Mouse (Mus musculus): ENCODE measurements around the gene Tmem184b. TPM values are rescaled to one million over a fixed set of nuclear protein-coding genes. Genes with fewer than 3 reads are reported as not detected.

Gene Tmem184b
- total and polyA plus RNA-seq, 2 experiments from 2014 or later = 30.1 to 75.7 TPM

- H3K36me3 ChIP-seq (ENCODE audit: insufficient read depth, low read length) = 0 out of 2 replicates have a peak, but pooled peaks cover 2% of the 10 kb centered on the region
- H3K4me2 ChIP-seq (ENCODE audit: low read depth, low read length, poor library complexity, severe bottlenecking) = no peak overlapping the region
- no peak overlapping the region for H3K27ac ChIP-seq (ENCODE audit: low read depth, low read length)
- DNase-seq (ENCODE audit: low spot score) (no peak), ATAC-seq (ENCODE audit: low FRiP score) (no peak)
- H3K4me3 ChIP-seq (ENCODE audit: low read depth, low read length) = no peak overlapping the region
- no peaks in the 10 kb centered on the region for H3K27me3 ChIP-seq (ENCODE audit: insufficient read depth, low read length)
- no peak overlapping the region for H3K9ac ChIP-seq (replicated peaks; ENCODE audit: low read length, poor library complexity, severe bottlenecking)
- no peaks in the 10 kb centered on the region for H3K9me3 ChIP-seq (ENCODE audit: low read length)
- WGBS = 80% methylated on average over 6 of the region's 6 CpGs
- no peak for TF ChIP-seq CTCF (IDR thresholded peaks at IDR 0.05)
- H3K4me1 ChIP-seq (ENCODE audit: insufficient read depth, low read length) = no peaks in the 10 kb centered on the region
Measured at GRCm38 (mm10) chr15:79393101-79393500, 10.3 kb downstream of the Tmem184b start.

GRCm38 (mm10) chr15:79392527-79392926, 10.8 kb downstream of the Tmem184b start:
- Histone ChIP-seq H3K4me2 (ENCODE audit: low read depth, low read length, poor library complexity, severe bottlenecking) (no peak overlapping the region), H3K4me1 (ENCODE audit: insufficient read depth, low read length) (no peaks in the 10 kb centered on the region), H3K27me3 (ENCODE audit: insufficient read depth, low read length) (no peaks in the 10 kb centered on the region), H3K4me3 (ENCODE audit: low read depth, low read length) (no peak overlapping the region), H3K36me3 (ENCODE audit: insufficient read depth, low read length) (0 out of 2 replicates have a peak, but pooled peaks cover 2% of the 10 kb centered on the region), H3K9ac (replicated peaks; ENCODE audit: low read length, poor library complexity, severe bottlenecking) (no peak overlapping the region), H3K27ac (ENCODE audit: low read depth, low read length) (no peak overlapping the region), H3K9me3 (ENCODE audit: low read length) (no peaks in the 10 kb centered on the region)
- TF ChIP-seq CTCF (IDR thresholded peaks at IDR 0.05) = no peak
- DNase-seq (ENCODE audit: low spot score) (no peak), ATAC-seq (ENCODE audit: low FRiP score) (no peak)
- WGBS = 90% methylated on average over 5 of the region's 5 CpGs

- WGBS = 53% methylated on average over 7 of the region's 7 CpGs
- Histone ChIP-seq H3K4me1 (ENCODE audit: insufficient read depth, low read length) (no peaks in the 10 kb centered on the region), H3K27me3 (ENCODE audit: insufficient read depth, low read length) (no peaks in the 10 kb centered on the region), H3K36me3 (ENCODE audit: insufficient read depth, low read length) (0 out of 2 replicates have a peak, but pooled peaks cover 2% of the 10 kb centered on the region), H3K4me3 (ENCODE audit: low read depth, low read length) (no peak overlapping the region), H3K27ac (ENCODE audit: low read depth, low read length) (no peak overlapping the region), H3K9ac (replicated peaks; ENCODE audit: low read length, poor library complexity, severe bottlenecking) (no peak overlapping the region), H3K4me2 (ENCODE audit: low read depth, low read length, poor library complexity, severe bottlenecking) (no peak overlapping the region), H3K9me3 (ENCODE audit: low read length) (no peaks in the 10 kb centered on the region)
- ATAC-seq (ENCODE audit: low FRiP score) = 0 out of 2 replicates have a peak, but pooled peaks have one; percentile 11
- TF ChIP-seq CTCF (IDR thresholded peaks at IDR 0.05) = no peak
- peak; percentile 60 for DNase-seq (ENCODE audit: low spot score)
Measured at GRCm38 (mm10) chr15:79391447-79392093, 11.8 kb downstream of the Tmem184b start.

DNA sequence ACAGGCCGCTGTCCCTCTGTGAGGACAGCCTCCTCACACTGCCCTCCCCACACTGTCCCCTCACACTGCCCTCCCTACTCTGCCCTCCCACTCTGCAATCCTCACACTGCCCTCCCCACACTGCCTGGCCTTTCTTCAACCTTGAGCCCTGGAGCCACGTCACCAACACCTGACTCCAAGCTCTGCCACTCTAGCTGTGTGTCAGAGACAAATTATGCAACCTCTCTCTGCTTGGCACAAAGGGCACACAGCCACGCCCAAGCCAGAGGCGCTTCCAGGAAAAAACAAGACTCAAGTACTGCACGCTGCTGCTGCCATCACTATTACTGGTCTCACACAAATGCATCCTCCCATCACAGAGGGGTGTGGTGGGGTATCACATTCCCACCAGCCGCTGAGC, 12.9 kb downstream of the Tmem184b start:
- H3K9me3 ChIP-seq (ENCODE audit: low read length) = no peaks in the 10 kb centered on the region
- ATAC-seq (ENCODE audit: low FRiP score) (no peak), DNase-seq (ENCODE audit: low spot score) (no peak)
- H3K9ac ChIP-seq (replicated peaks; ENCODE audit: low read length, poor library complexity, severe bottlenecking) = no peak overlapping the region
- no peak overlapping the region for H3K4me3 ChIP-seq (ENCODE audit: low read depth, low read length)
- WGBS = 84% methylated on average over 6 of the region's 6 CpGs
- H3K4me1 ChIP-seq (ENCODE audit: insufficient read depth, low read length) = no peaks in the 10 kb centered on the region
- no peak overlapping the region for H3K27ac ChIP-seq (ENCODE audit: low read depth, low read length)
- no peak for TF ChIP-seq CTCF (IDR thresholded peaks at IDR 0.05)
- H3K36me3 ChIP-seq (ENCODE audit: insufficient read depth, low read length) = no peaks in the 10 kb centered on the region
- no peaks in the 10 kb centered on the region for H3K27me3 ChIP-seq (ENCODE audit: insufficient read depth, low read length)
- H3K4me2 ChIP-seq (ENCODE audit: low read depth, low read length, poor library complexity, severe bottlenecking) = no peak overlapping the region

DNA sequence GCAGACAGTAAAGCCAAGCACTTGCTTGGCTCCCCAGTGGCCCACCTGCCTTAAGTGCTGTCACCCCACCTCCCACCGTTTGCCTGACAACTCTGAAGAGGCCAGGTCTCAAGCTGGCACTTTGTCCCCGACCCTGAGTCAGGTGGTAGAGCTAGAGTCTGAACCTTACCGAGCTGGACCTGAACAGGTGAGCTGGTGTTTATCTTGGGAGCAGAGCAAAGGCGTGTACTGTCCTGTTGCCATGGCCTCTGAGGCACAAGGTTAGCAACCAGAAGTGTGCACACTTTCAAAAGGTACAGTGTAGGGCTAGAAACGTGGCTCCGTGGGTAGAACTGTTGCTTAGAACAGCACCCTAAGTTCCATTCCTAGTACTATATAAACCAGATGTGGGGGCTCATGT, 15.2 kb downstream of the Tmem184b start:
- Histone ChIP-seq H3K9ac (replicated peaks; ENCODE audit: low read length, poor library complexity, severe bottlenecking) (no peak overlapping the region), H3K4me2 (ENCODE audit: low read depth, low read length, poor library complexity, severe bottlenecking) (no peak overlapping the region), H3K36me3 (ENCODE audit: insufficient read depth, low read length) (no peaks in the 10 kb centered on the region), H3K9me3 (ENCODE audit: low read length) (no peaks in the 10 kb centered on the region), H3K27ac (ENCODE audit: low read depth, low read length) (no peak overlapping the region), H3K27me3 (ENCODE audit: insufficient read depth, low read length) (no peaks in the 10 kb centered on the region), H3K4me3 (ENCODE audit: low read depth, low read length) (no peak overlapping the region), H3K4me1 (ENCODE audit: insufficient read depth, low read length) (no peaks in the 10 kb centered on the region)
- TF ChIP-seq CTCF (IDR thresholded peaks at IDR 0.05) = no peak
- WGBS = 84% methylated on average over 6 of the region's 6 CpGs
- ATAC-seq (ENCODE audit: low FRiP score) (no peak), DNase-seq (ENCODE audit: low spot score) (no peak)

- Histone ChIP-seq H3K27ac (ENCODE audit: low read depth, low read length) (no peak overlapping the region), H3K4me2 (ENCODE audit: low read depth, low read length, poor library complexity, severe bottlenecking) (no peak overlapping the region), H3K36me3 (ENCODE audit: insufficient read depth, low read length) (no peaks in the 10 kb centered on the region), H3K4me3 (ENCODE audit: low read depth, low read length) (no peak overlapping the region), H3K9ac (replicated peaks; ENCODE audit: low read length, poor library complexity, severe bottlenecking) (no peak overlapping the region), H3K4me1 (ENCODE audit: insufficient read depth, low read length) (no peaks in the 10 kb centered on the region), H3K9me3 (ENCODE audit: low read length) (no peaks in the 10 kb centered on the region), H3K27me3 (ENCODE audit: insufficient read depth, low read length) (no peaks in the 10 kb centered on the region)
- no peak for TF ChIP-seq CTCF (IDR thresholded peaks at IDR 0.05)
- WGBS = 87% methylated on average over 7 of the region's 7 CpGs
- ATAC-seq (ENCODE audit: low FRiP score) = no peak
- no peak for DNase-seq (ENCODE audit: low spot score)
Measured at GRCm38 (mm10) chr15:79387611-79388010, 15.8 kb downstream of the Tmem184b start.
